Mouse (Mus musculus) embryonic facial prominence, embryonic 10.5 days (tissue): ENCODE measurements at regions not wholly inside any gene's neighbourhood (a gene's known extent, or its start where the extent isn't known, plus 50 kb on each side); places are given as distances from the start of the nearest gene placed in this dataset.

Source experiments
- DNase-seq: peaks from one replicate; pipeline ENCODE4 v3.0.0-alpha.2; 2017; ENCODE audit warnings: low spot score
- H3K27ac ChIP-seq: fragments of 300-500 bp; sonication (generic); replicated peaks from 2 replicates; pipeline ENCODE4 v1.5.1; 2016; ENCODE audit warnings: mild to moderate bottlenecking
- H3K27me3 ChIP-seq: fragments of 300-500 bp; sonication (generic); replicated peaks from 2 replicates; pipeline ENCODE4 v1.6.1; 2016; ENCODE audit warnings: low read depth, mild to moderate bottlenecking; ENCODE audit not compliant: poor library complexity, severe bottlenecking
- H3K36me3 ChIP-seq: fragments of 300-500 bp; sonication (generic); replicated peaks from 2 replicates; pipeline ENCODE4 v1.6.1; 2016; ENCODE audit warnings: mild to moderate bottlenecking, moderate library complexity
- H3K4me1 ChIP-seq: fragments of 300-500 bp; sonication (generic); 2 replicates; pipeline ENCODE4 v1.6.1; 2016
- H3K4me3 ChIP-seq: fragments of 300-500 bp; sonication (generic); 2 replicates; pipeline ENCODE4 v1.5.1; 2016; ENCODE audit warnings: mild to moderate bottlenecking, moderate library complexity
- H3K9me3 ChIP-seq: fragments of 300-500 bp; sonication (generic); 2 replicates; pipeline ENCODE4 v1.6.1; 2016; ENCODE audit warnings: mild to moderate bottlenecking
- WGBS: fragments of 180-500 bp; shearing (Covaris S2); methylation state at CpG from one replicate; pipeline ENCODE4 v1.1.7; 2016; 5-methylcytosine and 5-hydroxymethylcytosine counted together

DNA sequence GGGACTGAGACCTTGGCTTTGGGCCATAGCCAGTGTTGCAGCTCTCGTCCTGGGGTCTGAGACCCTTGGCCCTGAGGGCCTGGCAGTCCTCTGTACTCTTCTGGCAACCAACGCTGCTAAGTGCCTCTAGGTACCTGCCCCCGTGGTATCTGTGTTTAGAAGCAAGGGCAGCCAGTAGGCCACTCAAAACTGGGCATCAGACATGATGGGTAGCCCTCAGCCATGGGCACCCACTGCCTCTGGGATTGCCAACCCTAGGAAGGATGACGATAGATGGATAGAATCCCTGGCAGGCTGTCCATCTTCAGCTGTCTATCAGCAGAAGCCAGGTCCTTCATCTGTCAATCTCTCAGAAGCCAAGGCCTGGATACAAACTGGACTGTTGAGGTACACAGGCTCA, 234.9 kb downstream of the Rybp start:
- no peak overlapping the region for H3K27ac ChIP-seq
- H3K4me1 ChIP-seq, result peaks cover 34% of the 10 kb centered on the region
- H3K36me3 ChIP-seq, result no peaks in the 10 kb centered on the region
- H3K27me3 ChIP-seq, result peaks cover 99% of the 10 kb centered on the region
- H3K9me3 ChIP-seq, result no peaks in the 10 kb centered on the region
- H3K4me3 ChIP-seq, result no peak overlapping the region
- 85% methylated on average over 4 of the region's 4 CpGs for WGBS
- no peak for DNase-seq

GRCm38 (mm10) chr6:100049036-100049435, 238.2 kb downstream of the Rybp start:
- peaks cover 98% of the 10 kb centered on the region for H3K27me3 ChIP-seq
- 88% methylated on average over 3 of the region's 3 CpGs for WGBS
- no peaks in the 10 kb centered on the region for H3K9me3 ChIP-seq
- H3K36me3 ChIP-seq, result no peaks in the 10 kb centered on the region
- no peak for DNase-seq
- no peak overlapping the region for H3K27ac ChIP-seq
- H3K4me1 ChIP-seq, result peaks cover 40% of the 10 kb centered on the region
- H3K4me3 ChIP-seq, result no peak overlapping the region

DNA sequence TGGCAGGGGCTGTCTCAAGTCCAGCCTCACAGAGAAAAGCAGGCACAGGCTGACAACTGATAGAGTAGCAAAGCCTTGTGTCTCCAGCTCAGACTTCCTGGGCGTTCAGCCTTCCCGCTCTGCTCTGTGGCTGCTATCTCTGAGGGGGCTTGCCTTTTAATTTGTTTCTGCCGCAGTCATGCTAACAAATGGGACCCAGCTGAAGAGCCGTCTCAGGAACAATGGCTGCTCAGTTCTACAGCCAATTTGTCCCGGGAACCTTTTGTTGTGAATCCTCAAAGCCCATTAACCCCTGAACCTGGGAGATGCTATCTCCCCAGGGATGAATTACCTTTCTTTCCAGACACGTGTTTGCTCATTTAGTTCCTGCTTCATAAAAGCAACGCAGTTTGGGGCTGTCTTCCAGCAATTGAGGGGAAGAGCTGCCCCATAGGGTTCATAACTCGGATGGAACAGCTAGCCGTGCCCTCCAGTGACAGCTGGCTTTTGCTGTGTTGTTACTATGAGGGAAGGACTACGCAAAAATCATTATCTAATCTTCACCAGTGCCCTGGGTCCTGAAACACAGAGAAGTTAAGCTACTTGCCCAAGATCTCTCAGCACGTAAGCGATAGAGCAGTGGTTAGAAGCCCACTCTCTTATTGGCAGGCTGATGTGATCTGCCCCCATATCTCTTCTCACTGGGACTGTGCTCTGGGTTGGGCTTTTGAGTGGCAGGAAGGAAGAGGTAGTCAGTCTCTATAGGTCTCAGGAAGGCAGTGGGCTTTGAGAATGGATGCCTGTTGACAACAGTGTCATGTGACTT, 240.9 kb downstream of the Rybp start:
- peaks cover 99% of the 10 kb centered on the region for H3K27me3 ChIP-seq
- no peak overlapping the region; the same call in 1 of the 2 replicates for H3K27ac ChIP-seq
- peak; percentile 56 for DNase-seq
- no peaks in the 10 kb centered on the region for H3K9me3 ChIP-seq
- WGBS, result 15% methylated on average over 12 of the region's 12 CpGs
- H3K4me3 ChIP-seq, result no peak overlapping the region
- H3K36me3 ChIP-seq, result no peaks in the 10 kb centered on the region
- peaks cover 21% of the 10 kb centered on the region for H3K4me1 ChIP-seq

DNA sequence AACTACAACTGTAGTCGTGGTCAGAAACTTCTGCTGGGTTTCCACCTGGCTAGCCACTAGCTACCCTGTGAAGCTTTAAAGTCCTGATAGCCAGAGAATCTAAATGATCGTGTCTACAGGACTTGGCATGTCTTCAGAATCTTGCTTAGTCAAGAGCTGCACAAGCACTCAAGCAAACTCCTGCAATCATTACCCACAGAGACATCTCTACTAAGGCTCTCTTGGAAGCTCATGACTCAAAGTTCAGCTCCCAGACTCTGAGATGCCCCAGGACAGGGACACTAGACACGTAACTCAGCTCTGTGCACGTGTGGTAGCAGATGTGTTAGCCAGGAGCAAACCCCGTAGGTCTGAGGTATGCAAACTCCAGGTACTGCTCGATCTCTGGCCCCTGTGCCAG, 242.2 kb downstream of the Rybp start:
- WGBS, result 79% methylated on average over 6 of the region's 6 CpGs
- no peak for DNase-seq
- H3K27me3 ChIP-seq, result peaks cover 99% of the 10 kb centered on the region

DNA sequence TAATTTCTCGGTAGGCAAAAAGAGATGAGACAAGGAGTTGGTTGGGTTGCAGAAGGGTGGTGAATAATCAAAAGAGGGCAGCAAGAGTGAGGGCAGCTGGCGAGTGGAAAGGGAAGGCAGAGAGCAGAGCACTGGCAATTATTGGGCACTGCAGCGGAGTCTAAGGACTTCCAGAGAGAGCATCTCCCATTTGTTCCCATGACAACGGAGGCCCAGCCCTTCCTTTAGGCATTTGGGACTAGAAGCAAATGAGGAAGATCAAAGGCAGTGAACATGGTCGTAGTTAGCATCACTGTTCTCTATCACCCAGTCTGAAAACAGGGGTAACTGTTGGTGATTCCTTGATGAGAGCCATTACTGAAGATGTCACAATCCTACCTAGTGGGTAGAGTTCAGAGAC, 246.1 kb downstream of the Rybp start:
- no peak for DNase-seq
- H3K9me3 ChIP-seq, result no peaks in the 10 kb centered on the region
- 70% methylated on average over 5 of the region's 5 CpGs for WGBS
- no peak overlapping the region for H3K4me3 ChIP-seq
- no peak overlapping the region for H3K27ac ChIP-seq
- peaks cover 20% of the 10 kb centered on the region for H3K4me1 ChIP-seq
- peaks cover 92% of the 10 kb centered on the region for H3K27me3 ChIP-seq
- no peaks in the 10 kb centered on the region for H3K36me3 ChIP-seq

More for the DNA sequence above, 242.2 kb downstream of the Rybp start:
- no peaks in the 10 kb centered on the region for H3K9me3 ChIP-seq
- no peaks in the 10 kb centered on the region for H3K36me3 ChIP-seq
- H3K4me3 ChIP-seq, result no peak overlapping the region
- H3K4me1 ChIP-seq, result peaks cover 31% of the 10 kb centered on the region
- H3K27ac ChIP-seq, result no peak overlapping the region

DNA sequence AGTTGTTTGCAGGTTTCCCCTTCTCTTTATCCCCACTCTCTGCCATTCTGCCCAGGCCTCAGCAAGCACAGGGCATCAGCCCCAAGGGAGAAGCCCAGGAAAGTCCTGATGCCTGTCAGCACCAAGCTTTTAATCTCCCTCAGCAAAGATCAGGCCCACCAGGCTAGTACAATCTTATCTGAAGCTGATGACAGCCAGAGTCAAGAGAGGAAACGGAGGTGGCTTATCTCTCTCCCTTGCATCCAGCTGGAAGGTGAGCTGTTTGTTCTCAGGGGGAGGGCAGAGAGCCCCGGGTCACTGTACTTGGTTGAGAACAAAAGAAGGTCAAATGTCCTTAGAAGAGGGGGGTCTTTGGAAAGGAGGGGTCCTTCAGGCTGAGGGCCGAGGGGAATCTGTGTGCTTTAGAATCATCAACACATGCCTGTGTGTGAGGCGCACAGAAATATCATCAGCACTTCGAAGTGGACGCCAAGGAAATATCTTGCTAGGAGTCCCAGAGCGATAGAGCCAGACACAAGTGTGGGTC, 246.8 kb downstream of the Rybp start:
- 51% methylated on average over 7 of the region's 7 CpGs for WGBS
- Histone ChIP-seq H3K4me1 (peaks cover 13% of the 10 kb centered on the region), H3K4me3 (no peak overlapping the region), H3K27me3 (peaks cover 91% of the 10 kb centered on the region), H3K27ac (no peak overlapping the region), H3K36me3 (no peaks in the 10 kb centered on the region), H3K9me3 (no peaks in the 10 kb centered on the region)
- no peak for DNase-seq

DNA sequence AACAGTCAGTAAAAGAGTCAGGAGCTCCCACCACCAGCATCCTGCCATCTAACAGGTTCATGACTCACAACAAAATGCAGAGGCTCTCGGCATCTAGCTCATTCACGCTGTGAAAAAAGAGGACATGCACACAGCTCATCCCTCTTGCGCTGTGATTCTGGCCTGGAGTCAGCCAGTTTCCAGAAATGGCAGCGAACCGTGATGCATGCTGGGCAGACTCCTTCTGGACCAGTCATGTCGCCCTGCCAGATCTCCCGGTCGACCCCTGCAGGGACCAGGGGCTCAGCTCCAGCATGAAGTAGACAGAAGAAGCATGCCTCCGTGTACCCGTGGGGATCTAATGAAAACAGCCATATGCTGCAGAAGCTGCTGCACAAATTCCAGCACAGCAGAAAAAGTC, 254.6 kb downstream of the Rybp start:
- WGBS, result 84% methylated on average over 10 of the region's 10 CpGs

GRCm38 (mm10) chr6:100030522-100030921, 256.8 kb downstream of the Rybp start:
- WGBS, result 19% methylated on average over 2 of the region's 2 CpGs
- H3K27me3 ChIP-seq, result peaks cover 88% of the 10 kb centered on the region

More for the DNA sequence above, 254.6 kb downstream of the Rybp start:
- no peak for DNase-seq
- Histone ChIP-seq H3K36me3 (no peaks in the 10 kb centered on the region), H3K9me3 (no peaks in the 10 kb centered on the region), H3K27me3 (peaks cover 88% of the 10 kb centered on the region), H3K4me3 (no peak overlapping the region), H3K4me1 (peaks cover 15% of the 10 kb centered on the region), H3K27ac (no peak overlapping the region)

DNA sequence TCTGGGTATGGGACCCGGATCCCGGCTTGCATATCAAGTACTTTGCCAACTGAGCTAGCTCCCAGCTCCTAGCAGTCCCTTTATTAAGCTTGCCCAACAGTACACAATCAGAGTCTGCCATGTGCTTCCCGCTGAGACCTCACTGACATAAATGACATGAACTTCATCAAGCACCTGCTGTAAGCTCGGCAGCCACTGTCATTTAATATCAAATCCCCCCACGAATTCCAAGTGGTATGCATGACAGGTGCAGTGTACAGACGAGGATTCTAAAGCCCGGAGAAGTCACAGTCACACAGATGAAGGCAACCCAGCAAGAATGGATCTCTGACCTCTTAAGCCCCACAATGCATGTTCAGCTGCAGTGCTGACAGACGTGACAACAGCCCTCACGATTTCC, 257.3 kb downstream of the Rybp start:
- 53% methylated on average over 9 of the region's 9 CpGs for WGBS
- Histone ChIP-seq H3K4me3 (no peak overlapping the region), H3K27me3 (peaks cover 83% of the 10 kb centered on the region), H3K36me3 (no peaks in the 10 kb centered on the region), H3K27ac (no peak overlapping the region), H3K4me1 (peaks cover 27% of the 10 kb centered on the region), H3K9me3 (no peaks in the 10 kb centered on the region)
- no peak for DNase-seq

More at GRCm38 (mm10) chr6:100030522-100030921, 256.8 kb downstream of the Rybp start:
- Histone ChIP-seq H3K4me3 (no peak overlapping the region), H3K9me3 (no peaks in the 10 kb centered on the region), H3K4me1 (peaks cover 22% of the 10 kb centered on the region), H3K27ac (no peak overlapping the region), H3K36me3 (no peaks in the 10 kb centered on the region)
- peak; percentile 21 for DNase-seq

DNA sequence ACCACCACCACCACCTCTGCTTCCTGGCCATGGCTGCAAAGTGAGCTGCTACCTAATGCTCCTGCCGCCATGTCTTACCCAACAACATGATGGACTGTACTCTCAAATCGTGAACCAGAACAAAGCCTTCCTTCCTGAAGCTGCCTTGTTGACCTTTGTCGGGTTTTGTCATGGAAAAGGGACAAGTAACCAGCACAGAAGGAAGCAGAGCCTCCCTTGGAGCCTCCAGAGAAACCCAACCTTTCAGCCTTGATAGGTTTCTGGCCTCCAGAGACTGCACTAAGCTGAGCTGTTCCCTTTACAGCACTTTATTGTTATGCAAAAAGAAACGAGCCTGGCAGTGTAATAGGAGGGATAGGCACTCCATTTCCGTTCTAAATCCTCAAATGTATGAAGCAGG, 259.8 kb downstream of the Rybp start:
- Histone ChIP-seq H3K4me3 (no peak overlapping the region), H3K27ac (no peak overlapping the region), H3K9me3 (no peaks in the 10 kb centered on the region), H3K27me3 (peaks cover 63% of the 10 kb centered on the region), H3K4me1 (peaks cover 27% of the 10 kb centered on the region), H3K36me3 (no peaks in the 10 kb centered on the region)
- 58% methylated on average over 5 of the region's 5 CpGs for WGBS
- no peak for DNase-seq

- no peaks in the 10 kb centered on the region for H3K9me3 ChIP-seq
- peaks cover 65% of the 10 kb centered on the region for H3K27me3 ChIP-seq
- peak; percentile 37 for DNase-seq
- H3K36me3 ChIP-seq, result no peaks in the 10 kb centered on the region
- peaks cover 23% of the 10 kb centered on the region for H3K4me1 ChIP-seq
- 0 out of 2 replicates have a peak overlapping the region, but pooled peaks have one; percentile 49 for H3K27ac ChIP-seq
- H3K4me3 ChIP-seq, result no peak overlapping the region
- 53% methylated on average over 5 of the region's 5 CpGs for WGBS
Measured at GRCm38 (mm10) chr6:100025531-100025951, 261.7 kb downstream of the Rybp start.

DNA sequence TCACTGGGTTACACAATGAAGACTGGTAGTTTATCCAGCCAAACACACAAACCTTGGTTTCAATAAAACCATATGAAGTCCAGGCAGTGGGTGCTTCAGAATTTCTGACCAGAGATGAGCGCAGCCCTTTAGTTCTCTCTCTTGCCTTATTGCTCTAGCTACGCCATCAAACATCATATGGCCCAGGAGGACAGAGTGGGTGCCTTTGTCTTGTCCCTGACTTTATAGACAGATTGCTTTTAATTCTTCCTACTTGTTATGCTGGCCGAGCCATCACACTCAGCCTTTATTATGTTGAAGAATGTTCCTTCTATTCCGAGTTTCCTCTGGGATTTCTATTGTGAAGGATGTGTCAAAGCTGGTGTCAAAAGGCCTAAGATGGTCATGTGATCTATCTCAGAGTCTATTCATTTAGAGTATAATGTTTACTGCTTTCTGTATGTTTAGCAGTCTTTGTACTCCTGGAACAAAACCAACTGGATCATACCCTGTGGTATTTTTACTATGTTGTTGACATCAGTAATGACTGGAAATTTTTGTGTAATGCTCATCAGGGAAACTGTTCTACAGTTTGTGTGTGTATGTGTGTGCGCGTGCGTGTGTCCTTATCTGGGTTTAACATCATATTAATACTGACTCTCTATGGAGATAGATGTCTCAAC, 263.7 kb downstream of the Rybp start:
- WGBS, result 83% methylated on average over 7 of the region's 7 CpGs
- H3K27me3 ChIP-seq, result peaks cover 56% of the 10 kb centered on the region
- no peak for DNase-seq
- H3K27ac ChIP-seq, result no peak overlapping the region
- no peaks in the 10 kb centered on the region for H3K36me3 ChIP-seq
- peaks cover 17% of the 10 kb centered on the region for H3K4me1 ChIP-seq
- H3K9me3 ChIP-seq, result no peaks in the 10 kb centered on the region
- no peak overlapping the region for H3K4me3 ChIP-seq

GRCm38 (mm10) chr6:100019016-100019415, 268.3 kb downstream of the Rybp start:
- Histone ChIP-seq H3K9me3 (no peaks in the 10 kb centered on the region), H3K27me3 (peaks cover 52% of the 10 kb centered on the region), H3K27ac (no peak overlapping the region), H3K4me3 (no peak overlapping the region), H3K36me3 (no peaks in the 10 kb centered on the region), H3K4me1 (peaks cover 8% of the 10 kb centered on the region)
- WGBS, result 74% methylated on average over 3 of the region's 3 CpGs
- no peak for DNase-seq
